Mouse (Mus musculus) brain, embryonic 14.5 days (tissue): ENCODE measurements at regions not wholly inside any gene's neighbourhood (a gene's known extent, or its start where the extent isn't known, plus 50 kb on each side); places are given as distances from the start of the nearest gene placed in this dataset.
"Not testable (repeated sequence)": the region's sequence is repeated elsewhere in the genome, so short reads cannot be mapped to it uniquely, and the experiment has no call there.

Experiments
- CTCF ChIP-seq: fragments of 200-500 bp; IDR thresholded peaks from 2 replicates; pipeline ENCODE4 v1.5.1; 2012; ENCODE audit warnings: inconsistent platforms, mild to moderate bottlenecking, moderate library complexity, borderline replicate concordance; ENCODE audit not compliant: insufficient read depth, insufficient read length; ENCODE audit errors: extremely low read depth
- POLR2A ChIP-seq: fragments of 200-500 bp; IDR thresholded peaks from 2 replicates; pipeline ENCODE4 v1.6.1; 2012; ENCODE audit warnings: mild to moderate bottlenecking, inconsistent platforms, borderline replicate concordance; ENCODE audit not compliant: poor library complexity, insufficient read depth, insufficient read length, severe bottlenecking; ENCODE audit errors: extremely low read depth

GRCm38 (mm10) chr17:13432256-13432655 lies 77.9 kb downstream of the Tcp10c start:
- not testable (repeated sequence) for TF ChIP-seq POLR2A, CTCF
